ENCODE assay signal across 15 mouse cellular contexts in genomic region chr3:95850611-95851010, GRCm38 (mm10).
"Had no signal": no experiment of that assay in that cellular context is flagged by ENCODE, and none has a peak within 500 bp of the region (broad histone marks: within the 10 kb centered on the region; RNA-seq: fewer than 3 reads in every experiment).

No protein-coding gene starts in this region.

- H3K9ac ChIP-seq: limb, embryonic 15.5 days; lung, embryonic 14.5 days; neural tube, embryonic 15.5 days had no signal

- H3K4me1 ChIP-seq: limb, embryonic 15.5 days had no signal

- H3K27ac ChIP-seq: layer of hippocampus, adult 2 months; left cerebral cortex, adult 2 months; limb, embryonic 15.5 days; midbrain, embryonic 10.5 days; neural tube, embryonic 15.5 days had no signal

- DNase-seq: kidney, postnatal 10 days; kidney, postnatal 4 days; lung, embryonic 14.5 days; lung, postnatal 10 days; lung, postnatal 4 days; midbrain, embryonic 14.5 days; right cerebral cortex, adult 18-20 months; right cerebral cortex, postnatal 25 days; thymus, postnatal 36 days had no signal

- H3K9me3 ChIP-seq: limb, embryonic 15.5 days; midbrain, embryonic 10.5 days; neural tube, embryonic 15.5 days had no signal

- H3K4me3 ChIP-seq: layer of hippocampus, adult 2 months; left cerebral cortex, adult 2 months; limb, embryonic 15.5 days; midbrain, embryonic 10.5 days; myocyte; neural tube, embryonic 15.5 days had no signal

- H3K27me3 ChIP-seq: limb, embryonic 15.5 days; neural tube, embryonic 15.5 days had no signal

- H3K4me2 ChIP-seq: limb, embryonic 15.5 days; lung, embryonic 14.5 days; neural tube, embryonic 15.5 days had no signal
